Mouse (Mus musculus) forebrain, embryonic 16.5 days (tissue): ENCODE results near the gene Gpc5. TPM values are rescaled to one million over a fixed set of nuclear protein-coding genes. Genes with fewer than 3 reads are reported as not detected.

Experiments
- ATAC-seq: fragments of 200-750 bp; cut with Nextera tagmentation; 2 replicates; pipeline ENCODE4 v1.8.0; 2017; ENCODE audit warnings: mild to moderate bottlenecking, moderate library complexity
- H3K27ac ChIP-seq: fragments of 300-500 bp; sonication (generic); 2 replicates; pipeline ENCODE4 v1.5.1; 2014; ENCODE audit warnings: low read length, control low read depth
- H3K27me3 ChIP-seq: fragments of 300-500 bp; sonication (generic); replicated peaks from 2 replicates; pipeline ENCODE4 v1.6.1; 2014; ENCODE audit warnings: low read length; ENCODE audit not compliant: control insufficient read depth, insufficient read depth
- H3K36me3 ChIP-seq: fragments of 300-500 bp; sonication (generic); 2 replicates; pipeline ENCODE4 v1.6.1; 2014; ENCODE audit not compliant: control insufficient read depth, insufficient read depth
- H3K4me1 ChIP-seq: fragments of 300-500 bp; sonication (generic); replicated peaks from 2 replicates; pipeline ENCODE4 v1.6.1; 2014; ENCODE audit warnings: low read length; ENCODE audit not compliant: control insufficient read depth, insufficient read depth
- H3K4me2 ChIP-seq: fragments of 300-500 bp; sonication (generic); 2 replicates; pipeline ENCODE4 v1.6.1; 2014; ENCODE audit warnings: mild to moderate bottlenecking, low read length, control low read depth
- H3K4me3 ChIP-seq: fragments of 300-500 bp; sonication (generic); replicated peaks from 2 replicates; pipeline ENCODE4 v1.5.1; 2014; ENCODE audit warnings: mild to moderate bottlenecking, low read length, control low read depth
- H3K9ac ChIP-seq: fragments of 300-500 bp; sonication (generic); replicated peaks from 2 replicates; pipeline ENCODE4 v1.6.1; 2014; ENCODE audit warnings: low read depth, low read length, control low read depth
- H3K9me3 ChIP-seq: fragments of 300-500 bp; sonication (generic); 2 replicates; pipeline ENCODE4 v1.6.1; 2016; ENCODE audit warnings: low read length; ENCODE audit not compliant: control insufficient read depth
- WGBS: fragments of 180-500 bp; shearing (Covaris S2); extraction: QIAGEN DNeasy Blood & Tissue Kit; methylation state at CpG from one replicate; pipeline ENCODE4 v1.1.7; 2014; 5-methylcytosine and 5-hydroxymethylcytosine counted together
- polyA plus RNA-seq: library from polyadenylated mRNA; unstranded; fragments of >200 nt; fragmentation: Nextera tagmentation; extraction: Ambion mirVana; gene quantifications from 2 replicates; pipeline ENCODE4 v1.2.1, GENCODE M21; 2015

Gpc5 gene
- polyA plus RNA-seq, 1 experiment from 2014 or later: 3.1 TPM

- Histone ChIP-seq H3K27ac (no peak overlapping the region), H3K4me3 (peak overlapping the region; percentile 82), H3K4me1 (peaks cover 5% of the 10 kb centered on the region), H3K9ac (peak overlapping the region; percentile 70), H3K27me3 (peaks cover 25% of the 10 kb centered on the region), H3K4me2 (peak overlapping the region; percentile 98), H3K36me3 (no peaks in the 10 kb centered on the region), H3K9me3 (no peaks in the 10 kb centered on the region)
- ATAC-seq: peak; percentile 49; the same call in 1 of the 2 replicates
- WGBS: under 1% methylated on average over 33 of the region's 33 CpGs
Measured at GRCm38 (mm10) chr14:115092510-115092909, 495 bp downstream of the Gpc5 start.

GRCm38 (mm10) chr14:115092952-115093351 lies 937 bp downstream of the Gpc5 start:
- no peaks in the 10 kb centered on the region for H3K9me3 ChIP-seq
- 26% methylated on average over 6 of the region's 6 CpGs for WGBS

GRCm38 (mm10) chr14:115100617-115101299 lies 8.7 kb downstream of the Gpc5 start:
- no peak overlapping the region for H3K27ac ChIP-seq
- H3K9ac ChIP-seq: no peak overlapping the region
- WGBS: 69% methylated on average over 9 of the region's 9 CpGs
- no peak overlapping the region for H3K4me2 ChIP-seq
- ATAC-seq: no peak
- H3K27me3 ChIP-seq: no peaks in the 10 kb centered on the region
- no peaks in the 10 kb centered on the region for H3K9me3 ChIP-seq
- no peak overlapping the region for H3K4me3 ChIP-seq
- H3K36me3 ChIP-seq: no peaks in the 10 kb centered on the region
- no peaks in the 10 kb centered on the region for H3K4me1 ChIP-seq

More at GRCm38 (mm10) chr14:115092952-115093351, 937 bp downstream of the Gpc5 start:
- H3K4me3 ChIP-seq: peak overlapping the region; percentile 82
- H3K4me2 ChIP-seq: peak overlapping the region; percentile 98
- no peak for ATAC-seq
- H3K4me1 ChIP-seq: peaks cover 5% of the 10 kb centered on the region
- H3K27me3 ChIP-seq: peaks cover 25% of the 10 kb centered on the region
- H3K36me3 ChIP-seq: no peaks in the 10 kb centered on the region
- peak overlapping the region; percentile 70; the same call in 1 of the 2 replicates for H3K9ac ChIP-seq
- H3K27ac ChIP-seq: no peak overlapping the region

- no peaks in the 10 kb centered on the region for H3K9me3 ChIP-seq
- H3K27me3 ChIP-seq: no peaks in the 10 kb centered on the region
- H3K4me1 ChIP-seq: no peaks in the 10 kb centered on the region
- H3K4me2 ChIP-seq: no peak overlapping the region
- no peak overlapping the region for H3K4me3 ChIP-seq
- no peak for ATAC-seq
- H3K27ac ChIP-seq: no peak overlapping the region
- no peak overlapping the region for H3K9ac ChIP-seq
- H3K36me3 ChIP-seq: no peaks in the 10 kb centered on the region
Measured at GRCm38 (mm10) chr14:115106326-115106725, 14.3 kb downstream of the Gpc5 start.

GRCm38 (mm10) chr14:115107467-115107866 lies 15.5 kb downstream of the Gpc5 start:
- ATAC-seq: no peak
- 55% methylated on average over 2 of the region's 2 CpGs for WGBS
- Histone ChIP-seq H3K4me3 (no peak overlapping the region), H3K27me3 (no peaks in the 10 kb centered on the region), H3K27ac (no peak overlapping the region), H3K4me2 (no peak overlapping the region), H3K9me3 (no peaks in the 10 kb centered on the region), H3K9ac (no peak overlapping the region), H3K36me3 (no peaks in the 10 kb centered on the region), H3K4me1 (no peaks in the 10 kb centered on the region)

GRCm38 (mm10) chr14:115118626-115119025 lies 26.6 kb downstream of the Gpc5 start:
- Histone ChIP-seq H3K4me1 (no peaks in the 10 kb centered on the region), H3K4me2 (no peak overlapping the region), H3K36me3 (no peaks in the 10 kb centered on the region), H3K4me3 (no peak overlapping the region), H3K27ac (no peak overlapping the region), H3K9ac (no peak overlapping the region), H3K27me3 (no peaks in the 10 kb centered on the region), H3K9me3 (no peaks in the 10 kb centered on the region)
- 90% methylated on average over 9 of the region's 9 CpGs for WGBS
- no peak for ATAC-seq

GRCm38 (mm10) chr14:115148821-115149220 lies 56.8 kb downstream of the Gpc5 start:
- H3K27me3 ChIP-seq: no peaks in the 10 kb centered on the region
- WGBS: 77% methylated on average over 3 of the region's 3 CpGs
- no peaks in the 10 kb centered on the region for H3K4me1 ChIP-seq
- H3K9ac ChIP-seq: no peak overlapping the region
- H3K36me3 ChIP-seq: no peaks in the 10 kb centered on the region
- ATAC-seq: no peak
- no peaks in the 10 kb centered on the region for H3K9me3 ChIP-seq
- H3K27ac ChIP-seq: no peak overlapping the region
- no peak overlapping the region for H3K4me2 ChIP-seq
- H3K4me3 ChIP-seq: no peak overlapping the region

GRCm38 (mm10) chr14:115156597-115156996 lies 64.6 kb downstream of the Gpc5 start:
- Histone ChIP-seq H3K9ac (no peak overlapping the region), H3K27me3 (no peaks in the 10 kb centered on the region), H3K36me3 (no peaks in the 10 kb centered on the region), H3K27ac (no peak overlapping the region), H3K4me2 (no peak overlapping the region), H3K4me1 (no peaks in the 10 kb centered on the region), H3K9me3 (no peaks in the 10 kb centered on the region), H3K4me3 (no peak overlapping the region)
- ATAC-seq: no peak
- WGBS: 47% methylated on average over 4 of the region's 4 CpGs

- 48% methylated on average over 3 of the region's 3 CpGs for WGBS
- ATAC-seq: no peak
- no peak overlapping the region for H3K27ac ChIP-seq
- no peak overlapping the region for H3K4me3 ChIP-seq
- no peaks in the 10 kb centered on the region for H3K27me3 ChIP-seq
- no peak overlapping the region for H3K9ac ChIP-seq
- H3K36me3 ChIP-seq: no peaks in the 10 kb centered on the region
- no peaks in the 10 kb centered on the region for H3K4me1 ChIP-seq
- H3K9me3 ChIP-seq: no peaks in the 10 kb centered on the region
- no peak overlapping the region for H3K4me2 ChIP-seq
Measured at GRCm38 (mm10) chr14:115177322-115177836, 85.4 kb downstream of the Gpc5 start.
